Comparison of ENCODE assay signal across 8 mouse cellular contexts in genomic region chr6:91684831-91685532, GRCm38 (mm10). TPM values are rescaled to one million over a fixed set of nuclear protein-coding genes. Genes with fewer than 3 reads are reported as not detected.
DNase-seq lines count a peak whose midpoint lies in the region; ATAC-seq lines count a peak whose summit lies in the region.

No protein-coding gene starts in this region.

- H3K27me3 ChIP-seq in intestine, embryonic 15.5 days (replicated peaks): no peaks in the 10 kb centered on the region
- H3K27me3 ChIP-seq in liver, embryonic 16.5 days (ENCODE audit: control insufficient read depth, insufficient read depth, low read depth, low read length): no peaks in the 10 kb centered on the region

- H3K4me3 ChIP-seq in intestine, embryonic 15.5 days (replicated peaks): peak overlapping the region; percentile 96
- peak overlapping the region; percentile 83 for H3K4me3 ChIP-seq in liver, embryonic 16.5 days (ENCODE audit: low read depth, low read length)

- H3K27ac ChIP-seq in intestine, embryonic 15.5 days: peak overlapping the region; percentile 96
- H3K27ac ChIP-seq in liver, embryonic 16.5 days (ENCODE audit: low read length): peak overlapping the region; percentile 90; the same call in 1 of the 2 replicates

- intact Hi-C loops in gastrocnemius, postnatal 36 days (cut with DNase I): loop anchor here (2.0 kb wide), 1 partner anchor 56 kb away; no protein-coding TSS in a partner anchor

- ATAC-seq in common myeloid progenitor, adult 5-6 weeks (replicated peaks; ENCODE audit: low read depth, poor library complexity, severe bottlenecking): peak; percentile 48
- ATAC-seq in intestine, embryonic 15.5 days: peak; percentile 29
- no peak for ATAC-seq in liver, embryonic 16.5 days (ENCODE audit: low read depth)

- WGBS in intestine, embryonic 15.5 days: 4% methylated on average over 17 of the region's 17 CpGs
- WGBS in liver, embryonic 16.5 days (ENCODE audit: insufficient replicate concordance): 9% methylated on average over 17 of the region's 17 CpGs

- H3K9ac ChIP-seq in intestine, embryonic 15.5 days: peak overlapping the region; percentile 95
- peak overlapping the region; percentile 89 for H3K9ac ChIP-seq in liver, embryonic 16.5 days (ENCODE audit: low read depth, low read length)

- H3K36me3 ChIP-seq in intestine, embryonic 15.5 days: no peaks in the 10 kb centered on the region
- no peaks in the 10 kb centered on the region for H3K36me3 ChIP-seq in liver, embryonic 16.5 days (ENCODE audit: control insufficient read depth, insufficient read depth)

- H3K4me2 ChIP-seq in intestine, embryonic 15.5 days (replicated peaks): peak overlapping the region; percentile 90
- peak overlapping the region; percentile 98 for H3K4me2 ChIP-seq in liver, embryonic 16.5 days (ENCODE audit: low read depth, low read length)

- peaks cover 43% of the 10 kb centered on the region for H3K4me1 ChIP-seq in intestine, embryonic 15.5 days (replicated peaks)
- H3K4me1 ChIP-seq in liver, embryonic 16.5 days (ENCODE audit: control insufficient read depth, low read depth, low read length): peaks cover 38% of the 10 kb centered on the region

- H3K9me3 ChIP-seq in intestine, embryonic 15.5 days: no peaks in the 10 kb centered on the region
- H3K9me3 ChIP-seq in liver, embryonic 16.5 days (replicated peaks; ENCODE audit: control insufficient read depth, low read length): no peaks in the 10 kb centered on the region

- DNase-seq in urinary bladder, postnatal 14 days (ENCODE audit: low spot score): peak; percentile 47
- DNase-seq in urinary bladder, postnatal 10 days (ENCODE audit: low spot score): no peak
- peak; percentile 54 to 61 for DNase-seq in gastrocnemius, postnatal 36 days
- DNase-seq in neural tube, embryonic 10.5 days (ENCODE audit: extremely low spot score, low spot score): peak; percentile 60
- DNase-seq in layer of hippocampus, postnatal 25 days (ENCODE audit: extremely low spot score in 1 of 2, low spot score in 1 of 2): no peak

RNA-seq across cellular contexts. Expression of gene Slc6a6, which starts 1.1 kb away (rescaled TPM):
- 30.3 and 37.1 TPM in 2 replicates for total RNA-seq in common myeloid progenitor, adult 5-6 weeks (2017)
- total RNA-seq in gastrocnemius, postnatal 36 days (2021): 10 to 100 TPM; 66.3 to 70.0 TPM
- 78.0 and 87.9 TPM in 2 replicates for polyA plus RNA-seq in intestine, embryonic 15.5 days (2015; fragmentation: Nextera tagmentation; extraction: Ambion mirVana)
- polyA plus RNA-seq in liver, embryonic 16.5 days (2015; fragmentation: Nextera tagmentation; extraction: Ambion mirVana): 17.1 and 20.5 TPM in 2 replicates
- total RNA-seq in layer of hippocampus, postnatal 25 days (2021): 100 to 1,000 TPM; 104 to 168 TPM

Comparison
In these comparisons a context has a peak if more than half of its experiments do, and no peak if none do; other contexts are left out.
1. DNase-seq: peak in urinary bladder, postnatal 14 days (single experiment), gastrocnemius, postnatal 36 days (2 of 2) and neural tube, embryonic 10.5 days (single experiment); none in urinary bladder, postnatal 10 days (single experiment) and layer of hippocampus, postnatal 25 days (0 of 2).